Comparison of ENCODE assay signal across 7 mouse cellular contexts in genomic region chr8:4258678-4259077, GRCm38 (mm10). TPM values are rescaled to one million over a fixed set of nuclear protein-coding genes. Genes with fewer than 3 reads are reported as not detected.
A peak's percentile ranks its signal among the peaks of the same experiment; 100 is the strongest.
DNase-seq lines count a peak whose midpoint lies in the region; ATAC-seq lines count a peak whose summit lies in the region.

No protein-coding gene starts in this region.

- no peaks in the 10 kb centered on the region for H3K9me3 ChIP-seq in intestine, embryonic 15.5 days
- H3K9me3 ChIP-seq in midbrain, embryonic 13.5 days: no peaks in the 10 kb centered on the region

- DNase-seq in left cerebral cortex, adult 18-20 months (ENCODE audit: low spot score in 2 of 2): peak; percentile 30 to 42
- DNase-seq in left cerebral cortex, adult 11 months (ENCODE audit: low spot score): no peak
- no peak for DNase-seq in retina, postnatal 1 day

- ATAC-seq in activated CD4-positive, CD25-positive, alpha-beta regulatory T cell, adult 4 months: peak; percentile 22
- ATAC-seq in erythroid progenitor cell, adult 5-6 weeks (replicated peaks; ENCODE audit: low FRiP score, poor library complexity, severe bottlenecking): peak; percentile 47
- peak; percentile 75 for ATAC-seq in intestine, embryonic 15.5 days
- peak; percentile 78 for ATAC-seq in midbrain, embryonic 13.5 days

- 0% methylated on average over 32 of the region's 32 CpGs for WGBS in intestine, embryonic 15.5 days
- WGBS in midbrain, embryonic 13.5 days: 0% methylated on average over 31 of the region's 32 CpGs

- H3K27ac ChIP-seq in intestine, embryonic 15.5 days: peak overlapping the region; percentile 73
- H3K27ac ChIP-seq in midbrain, embryonic 13.5 days: peak overlapping the region; percentile 98

- H3K4me1 ChIP-seq in intestine, embryonic 15.5 days (replicated peaks): peaks cover 30% of the 10 kb centered on the region
- peaks cover 43% of the 10 kb centered on the region for H3K4me1 ChIP-seq in midbrain, embryonic 13.5 days (replicated peaks)

- H3K4me3 ChIP-seq in intestine, embryonic 15.5 days (replicated peaks): peak overlapping the region; percentile 73
- peak overlapping the region; percentile 95 for H3K4me3 ChIP-seq in midbrain, embryonic 13.5 days (replicated peaks)

- H3K9ac ChIP-seq in intestine, embryonic 15.5 days: peak overlapping the region; percentile 65
- H3K9ac ChIP-seq in midbrain, embryonic 13.5 days (replicated peaks): peak overlapping the region; percentile 95

- peak overlapping the region; percentile 87 for H3K4me2 ChIP-seq in intestine, embryonic 15.5 days (replicated peaks)
- peak overlapping the region; percentile 77 for H3K4me2 ChIP-seq in midbrain, embryonic 13.5 days (replicated peaks)

- H3K36me3 ChIP-seq in intestine, embryonic 15.5 days: peaks cover 43% of the 10 kb centered on the region
- H3K36me3 ChIP-seq in midbrain, embryonic 13.5 days: peaks cover 71% of the 10 kb centered on the region

- H3K27me3 ChIP-seq in intestine, embryonic 15.5 days (replicated peaks): no peaks in the 10 kb centered on the region
- no peaks in the 10 kb centered on the region for H3K27me3 ChIP-seq in midbrain, embryonic 13.5 days

RNA-seq across cellular contexts. Expression of gene Ctxn1, which starts 0.4 kb away (rescaled TPM):
- total RNA-seq in left cerebral cortex, adult 18-20 months (2021): 100 to 1,000 TPM; 519 to 574 TPM
- polyA plus RNA-seq in activated CD4-positive, CD25-positive, alpha-beta regulatory T cell, adult 4 months (2017; shearing (Covaris generic)): under 1 TPM in 1 of 2 experiments, not detected in 1; 0.83 TPM
- not detected in 2 replicates for total RNA-seq in erythroid progenitor cell, adult 5-6 weeks (2015; ENCODE audit: low replicate concordance)
- total RNA-seq in erythroid progenitor cell, adult 5-6 weeks (2017; ENCODE audit: low replicate concordance): 1.1 TPM in 1 of 2 replicates, not detected in the other
- 63.1 and 63.9 TPM in 2 replicates for polyA plus RNA-seq in intestine, embryonic 15.5 days (2015; fragmentation: Nextera tagmentation; extraction: Ambion mirVana)
- 245 and 257 TPM in 2 replicates for polyA plus RNA-seq in midbrain, embryonic 13.5 days (2015; fragmentation: Nextera tagmentation; extraction: Ambion mirVana)

RNA-seq across cellular contexts. Expression of gene Snapc2, which starts 5.8 kb away (rescaled TPM):
- total RNA-seq in left cerebral cortex, adult 18-20 months (2021): 10 to 100 TPM; 30.6 to 31.8 TPM
- 10 to 100 TPM; 10.4 to 11.0 TPM for polyA plus RNA-seq in activated CD4-positive, CD25-positive, alpha-beta regulatory T cell, adult 4 months (2017; shearing (Covaris generic))
- total RNA-seq in erythroid progenitor cell, adult 5-6 weeks (2015; ENCODE audit: low replicate concordance): 4.2 and 10.5 TPM in 2 replicates
- total RNA-seq in erythroid progenitor cell, adult 5-6 weeks (2017; ENCODE audit: low replicate concordance): 3.2 and 6.7 TPM in 2 replicates
- polyA plus RNA-seq in intestine, embryonic 15.5 days (2015; fragmentation: Nextera tagmentation; extraction: Ambion mirVana): 46.0 and 46.2 TPM in 2 replicates
- polyA plus RNA-seq in midbrain, embryonic 13.5 days (2015; fragmentation: Nextera tagmentation; extraction: Ambion mirVana): 62.7 and 64.1 TPM in 2 replicates

RNA-seq across cellular contexts. Expression of gene Tgfbr3l, which starts 10.7 kb away (rescaled TPM):
- total RNA-seq in left cerebral cortex, adult 18-20 months (2021): 1 to 10 TPM; 9.5 TPM
- polyA plus RNA-seq in activated CD4-positive, CD25-positive, alpha-beta regulatory T cell, adult 4 months (2017; shearing (Covaris generic)): 1 to 10 TPM; 3.5 to 6.8 TPM
- total RNA-seq in erythroid progenitor cell, adult 5-6 weeks (2015; ENCODE audit: low replicate concordance): not detected in 2 replicates
- total RNA-seq in erythroid progenitor cell, adult 5-6 weeks (2017; ENCODE audit: low replicate concordance): not detected in 2 replicates
- polyA plus RNA-seq in intestine, embryonic 15.5 days (2015; fragmentation: Nextera tagmentation; extraction: Ambion mirVana): 2.3 and 3.0 TPM in 2 replicates
- polyA plus RNA-seq in midbrain, embryonic 13.5 days (2015; fragmentation: Nextera tagmentation; extraction: Ambion mirVana): 8.0 and 8.5 TPM in 2 replicates

RNA-seq across cellular contexts. Expression of gene Timm44, which starts 17.0 kb away (rescaled TPM):
- total RNA-seq in left cerebral cortex, adult 18-20 months (2021): 10 to 100 TPM; 59.0 to 69.1 TPM
- polyA plus RNA-seq in activated CD4-positive, CD25-positive, alpha-beta regulatory T cell, adult 4 months (2017; shearing (Covaris generic)): 10 to 100 TPM; 74.9 to 77.5 TPM
- 30.6 and 42.9 TPM in 2 replicates for total RNA-seq in erythroid progenitor cell, adult 5-6 weeks (2015; ENCODE audit: low replicate concordance)
- 28.4 and 36.9 TPM in 2 replicates for total RNA-seq in erythroid progenitor cell, adult 5-6 weeks (2017; ENCODE audit: low replicate concordance)
- 65.8 and 69.7 TPM in 2 replicates for polyA plus RNA-seq in intestine, embryonic 15.5 days (2015; fragmentation: Nextera tagmentation; extraction: Ambion mirVana)
- polyA plus RNA-seq in midbrain, embryonic 13.5 days (2015; fragmentation: Nextera tagmentation; extraction: Ambion mirVana): 44.5 and 45.1 TPM in 2 replicates

RNA-seq across cellular contexts. Expression of gene Gm49320, which starts 20.0 kb away (rescaled TPM):
- total RNA-seq in left cerebral cortex, adult 18-20 months (2021): not detected
- 1 to 10 TPM in 1 of 2 experiments, under 1 TPM in 1; 0.61 to 1.3 TPM for polyA plus RNA-seq in activated CD4-positive, CD25-positive, alpha-beta regulatory T cell, adult 4 months (2017; shearing (Covaris generic))
- total RNA-seq in erythroid progenitor cell, adult 5-6 weeks (2015; ENCODE audit: low replicate concordance): 2.5 TPM in 1 of 2 replicates, not detected in the other
- total RNA-seq in erythroid progenitor cell, adult 5-6 weeks (2017; ENCODE audit: low replicate concordance): not detected in 2 replicates
- 0.34 and 0.87 TPM in 2 replicates for polyA plus RNA-seq in intestine, embryonic 15.5 days (2015; fragmentation: Nextera tagmentation; extraction: Ambion mirVana)
- polyA plus RNA-seq in midbrain, embryonic 13.5 days (2015; fragmentation: Nextera tagmentation; extraction: Ambion mirVana): 0.90 and 1.2 TPM in 2 replicates

Comparison
In these comparisons a context has a peak if more than half of its experiments do, and no peak if none do; other contexts are left out.
1. DNase-seq: peak in left cerebral cortex, adult 18-20 months (2 of 2); none in left cerebral cortex, adult 11 months (single experiment) and retina, postnatal 1 day (single experiment).
2. ATAC-seq: peak in every context shown above with its lines; median percentile 78 in midbrain, embryonic 13.5 days; 75 in intestine, embryonic 15.5 days; 47 in erythroid progenitor cell, adult 5-6 weeks; 22 in activated CD4-positive, CD25-positive, alpha-beta regulatory T cell, adult 4 months.
3. RNA of gene Ctxn1, which starts 0.4 kb away (polyA plus RNA-seq): 245 to 257 TPM in midbrain, embryonic 13.5 days and 63.1 to 63.9 TPM in intestine, embryonic 15.5 days; 0.83 TPM in activated CD4-positive, CD25-positive, alpha-beta regulatory T cell, adult 4 months; every median in the first group is over 10 times any median in the second.